ENCODE assay signal across 26 mouse cellular contexts in genomic region chr17:34329807-34330206, GRCm38 (mm10). TPM values are rescaled to one million over a fixed set of nuclear protein-coding genes. Genes with fewer than 3 reads are reported as not detected.
DNase-seq lines count a peak whose midpoint lies in the region; TF ChIP-seq lines count a peak whose summit lies in the region.
"Had no signal": no experiment of that assay in that cellular context is flagged by ENCODE, and none has a peak within 500 bp of the region (broad histone marks: within the 10 kb centered on the region; RNA-seq: fewer than 3 reads in every experiment).

No protein-coding gene starts in this region.

- peaks cover 3% of the 10 kb centered on the region; the same call in 1 of the 2 replicates for H3K36me3 ChIP-seq in spleen, adult 2 months (ENCODE audit: control insufficient read depth, insufficient read depth, low read length)
- peaks cover 12% of the 10 kb centered on the region for H3K36me3 ChIP-seq in splenic B cell, adult 2 months (ENCODE audit: control insufficient read depth, insufficient read depth, low read length, poor library complexity, severe bottlenecking)
- H3K36me3 ChIP-seq: forebrain, embryonic 10.5 days; G1E; heart, embryonic 10.5 days; hindbrain, embryonic 12.5 days; intestine, embryonic 15.5 days; neural tube, embryonic 12.5 days had no signal

- no peaks in the 10 kb centered on the region for H3K27me3 ChIP-seq in spleen, adult 2 months (ENCODE audit: control insufficient read depth, insufficient read depth, low read length)
- no peaks in the 10 kb centered on the region for H3K27me3 ChIP-seq in splenic B cell, adult 2 months (ENCODE audit: control insufficient read depth, insufficient read depth, low read length, poor library complexity, severe bottlenecking)
- H3K27me3 ChIP-seq: hindbrain, embryonic 12.5 days; intestine, embryonic 15.5 days; neural tube, embryonic 12.5 days had no signal

- H3K4me3 ChIP-seq in spleen, adult 2 months (ENCODE audit: extremely low read depth, insufficient read depth, insufficient read length): peak overlapping the region; percentile 25; the same call in 1 of the 2 replicates
- H3K4me3 ChIP-seq: forebrain, embryonic 10.5 days; heart, embryonic 10.5 days; hindbrain, embryonic 12.5 days; intestine, embryonic 15.5 days; neural tube, embryonic 12.5 days had no signal

- DNase-seq in spleen, adult 2 months (ENCODE audit: low read depth in 1 of 2, low spot score in 2 of 2): peak in 1 of 2 experiments; percentile 52
- no peak for DNase-seq in spleen, postnatal 4 days (ENCODE audit: low spot score in 2 of 2)
- peak; percentile 61 for DNase-seq in CD4-positive, CD25-positive, alpha-beta regulatory T cell, adult 2 months (ENCODE audit: low read depth, low spot score)
- peak; percentile 64 for DNase-seq in induced T-regulatory cell, adult 2 months (ENCODE audit: low read depth)
- DNase-seq in splenic B cell, adult 2 months (ENCODE audit: low read depth, low spot score): peak; percentile 79
- no peak for DNase-seq in cerebellum, adult 9-11 months
- no peak for DNase-seq in kidney, postnatal 14 days
- DNase-seq: adrenal gland, postnatal 25 days; cerebellum, adult 11 months; cerebellum, postnatal 14 days; forebrain, postnatal 0 days; kidney, adult 9 months; lung, adult 18-20 months; lung, postnatal 14 days; right cerebral cortex, adult 18-20 months had no signal

- WGBS in spleen, adult 2 months: 10% methylated on average over 2 of the region's 2 CpGs

- H3K27ac ChIP-seq in spleen, adult 2 months (ENCODE audit: insufficient read depth, low read length): peak overlapping the region; percentile 71
- H3K27ac ChIP-seq: forebrain, embryonic 10.5 days; heart, embryonic 10.5 days; hindbrain, embryonic 12.5 days; intestine, embryonic 15.5 days; neural tube, embryonic 12.5 days had no signal

- TF ChIP-seq CTCF in spleen, adult 2 months (IDR thresholded peaks at IDR 0.05; ENCODE audit: extremely low read depth, insufficient read depth, insufficient read length, insufficient replicate concordance): no peak

- TF ChIP-seq POLR2A in spleen, adult 2 months (IDR thresholded peaks at IDR 0.05; ENCODE audit: low read depth, low read length): no peak

- peaks cover 31% of the 10 kb centered on the region for H3K4me1 ChIP-seq in spleen, adult 2 months (ENCODE audit: control insufficient read depth, insufficient read depth, insufficient read length)
- H3K4me1 ChIP-seq: forebrain, embryonic 10.5 days; hindbrain, embryonic 12.5 days; intestine, embryonic 15.5 days; neural tube, embryonic 12.5 days had no signal

RNA-seq across cellular contexts. Expression of gene H2-Eb2, which starts 4.3 kb away (rescaled TPM):
- 11.4 and 13.5 TPM in 2 replicates for polyA plus RNA-seq in spleen, adult 2 months (2012; rRNA removed)
- polyA plus RNA-seq: C2C12; forebrain, embryonic 10.5 days; G1E; heart, embryonic 10.5 days; heart, postnatal 0 days; intestine, embryonic 15.5 days; liver, embryonic 11.5 days; neural tube, embryonic 12.5 days; stomach, embryonic 16.5 days had no signal

RNA-seq across cellular contexts. Expression of gene H2-Eb1, which starts 24.1 kb away (rescaled TPM):
- 1,025 and 1,109 TPM in 2 replicates for polyA plus RNA-seq in spleen, adult 2 months (2012; rRNA removed)
- polyA plus RNA-seq: C2C12, G1E had no signal

RNA-seq across cellular contexts. Expression of gene Btnl2, which starts 24.8 kb away (rescaled TPM):
- polyA plus RNA-seq in spleen, adult 2 months (2012; rRNA removed): 4.1 and 4.4 TPM in 2 replicates
- polyA plus RNA-seq: C2C12; forebrain, embryonic 10.5 days; forebrain, postnatal 0 days; G1E; heart, embryonic 10.5 days; heart, postnatal 0 days; hindbrain, embryonic 12.5 days; limb, embryonic 11.5 days; liver, embryonic 11.5 days; neural tube, embryonic 12.5 days had no signal

RNA-seq across cellular contexts. Expression of gene H2-Aa, which starts 42.2 kb away (rescaled TPM):
- polyA plus RNA-seq in spleen, adult 2 months (2012; rRNA removed): 1,846 and 1,869 TPM in 2 replicates
- polyA plus RNA-seq: C2C12; G1E; limb, embryonic 11.5 days; liver, embryonic 11.5 days had no signal

RNA-seq across cellular contexts. Expression of gene Btnl1, which starts 47.1 kb away (rescaled TPM):
- 0.35 and 0.56 TPM in 2 replicates for polyA plus RNA-seq in spleen, adult 2 months (2012; rRNA removed)
- polyA plus RNA-seq: C2C12; forebrain, embryonic 10.5 days; forebrain, postnatal 0 days; G1E; heart, embryonic 10.5 days; heart, postnatal 0 days; hindbrain, embryonic 12.5 days; limb, embryonic 11.5 days; liver, embryonic 11.5 days; neural tube, embryonic 12.5 days had no signal

Comparison
In these comparisons a context has a peak if more than half of its experiments do, and no peak if none do; other contexts are left out.
1. DNase-seq: peak in CD4-positive, CD25-positive, alpha-beta regulatory T cell, adult 2 months (single experiment), induced T-regulatory cell, adult 2 months (single experiment) and splenic B cell, adult 2 months (single experiment); none in spleen, postnatal 4 days (0 of 2), cerebellum, adult 9-11 months (single experiment) and kidney, postnatal 14 days (single experiment).